Mouse (Mus musculus) heart, adult 2 months (tissue): ENCODE data around the gene Gm16223.

Experiments used
- EP300 ChIP-seq: fragments of 200-500 bp; IDR thresholded peaks from 2 replicates; pipeline ENCODE4 v1.6.1; 2011; ENCODE audit warnings: low read depth, low read length, control low read depth; ENCODE audit not compliant: insufficient read depth
- POLR2A ChIP-seq: fragments of 200-500 bp; IDR thresholded peaks from 2 replicates; pipeline ENCODE4 v1.6.1; 2011; ENCODE audit warnings: mild to moderate bottlenecking, low read depth, low read length, control low read depth; ENCODE audit not compliant: insufficient read depth

- TF ChIP-seq EP300 (no peak), POLR2A (no peak)
Observed at GRCm38 (mm10) chr5:42212353-42212752, 144.6 kb downstream of the Gm16223 start.
